Mouse (Mus musculus) neural tube, embryonic 11.5 days (tissue): ENCODE data around the gene 2700097O09Rik. TPM values are rescaled to one million over a fixed set of nuclear protein-coding genes. Genes with fewer than 3 reads are reported as not detected.

Source experiments
- ATAC-seq: fragments of 200-750 bp; cut with Nextera tagmentation; 2 replicates; pipeline ENCODE4 v1.8.0; 2017; ENCODE audit warnings: moderate number of reproducible peaks, mild to moderate bottlenecking, moderate TSS enrichment, moderate library complexity; ENCODE audit not compliant: insufficient read depth, low FRiP score, low TSS enrichment
- DNase-seq: peaks from one replicate; pipeline ENCODE4 v3.0.0-alpha.2; 2015; ENCODE audit warnings: low spot score
- H3K27ac ChIP-seq: fragments of 300-500 bp; sonication (generic); 2 replicates; pipeline ENCODE4 v1.5.1; 2014; ENCODE audit warnings: low read depth, mild to moderate bottlenecking, low read length
- H3K27me3 ChIP-seq: fragments of 300-500 bp; sonication (generic); 2 replicates; pipeline ENCODE4 v1.6.1; 2014; ENCODE audit warnings: mild to moderate bottlenecking, low read length, mixed read lengths; ENCODE audit not compliant: control insufficient read depth, insufficient read depth
- H3K36me3 ChIP-seq: fragments of 300-500 bp; sonication (generic); 2 replicates; pipeline ENCODE4 v1.6.1; 2014; ENCODE audit warnings: mild to moderate bottlenecking, low read length, moderate library complexity, mixed read lengths; ENCODE audit not compliant: control insufficient read depth, insufficient read depth
- H3K4me1 ChIP-seq: fragments of 300-500 bp; sonication (generic); 2 replicates; pipeline ENCODE4 v1.6.1; 2014; ENCODE audit warnings: low read length, mixed read lengths; ENCODE audit not compliant: control insufficient read depth, insufficient read depth
- H3K4me2 ChIP-seq: fragments of 300-500 bp; sonication (generic); 2 replicates; pipeline ENCODE4 v1.6.1; 2014; ENCODE audit warnings: low read depth, mild to moderate bottlenecking, moderate library complexity
- H3K4me3 ChIP-seq: fragments of 300-500 bp; sonication (generic); 2 replicates; pipeline ENCODE4 v1.5.1; 2014; ENCODE audit warnings: low read depth, low read length
- H3K9ac ChIP-seq: fragments of 300-500 bp; sonication (generic); 2 replicates; pipeline ENCODE4 v1.6.1; 2014; ENCODE audit warnings: mild to moderate bottlenecking, low read length
- H3K9me3 ChIP-seq: fragments of 300-500 bp; sonication (generic); 2 replicates; pipeline ENCODE4 v1.6.1; 2016; ENCODE audit warnings: low read length; ENCODE audit not compliant: control insufficient read depth
- WGBS: fragments of 180-500 bp; shearing (Covaris S2); extraction: QIAGEN DNeasy Blood & Tissue Kit; methylation state at CpG from one replicate; pipeline ENCODE4 v1.1.7; 2014; 5-methylcytosine and 5-hydroxymethylcytosine counted together
- polyA plus RNA-seq: library from polyadenylated mRNA; unstranded; fragments of >200 nt; fragmentation: Nextera tagmentation; extraction: Ambion mirVana; gene quantifications from 2 replicates; pipeline ENCODE4 v1.2.1, GENCODE M21; 2014

2700097O09Rik gene
- polyA plus RNA-seq, 1 experiment from 2014 or later, result 33.6 TPM

DNA sequence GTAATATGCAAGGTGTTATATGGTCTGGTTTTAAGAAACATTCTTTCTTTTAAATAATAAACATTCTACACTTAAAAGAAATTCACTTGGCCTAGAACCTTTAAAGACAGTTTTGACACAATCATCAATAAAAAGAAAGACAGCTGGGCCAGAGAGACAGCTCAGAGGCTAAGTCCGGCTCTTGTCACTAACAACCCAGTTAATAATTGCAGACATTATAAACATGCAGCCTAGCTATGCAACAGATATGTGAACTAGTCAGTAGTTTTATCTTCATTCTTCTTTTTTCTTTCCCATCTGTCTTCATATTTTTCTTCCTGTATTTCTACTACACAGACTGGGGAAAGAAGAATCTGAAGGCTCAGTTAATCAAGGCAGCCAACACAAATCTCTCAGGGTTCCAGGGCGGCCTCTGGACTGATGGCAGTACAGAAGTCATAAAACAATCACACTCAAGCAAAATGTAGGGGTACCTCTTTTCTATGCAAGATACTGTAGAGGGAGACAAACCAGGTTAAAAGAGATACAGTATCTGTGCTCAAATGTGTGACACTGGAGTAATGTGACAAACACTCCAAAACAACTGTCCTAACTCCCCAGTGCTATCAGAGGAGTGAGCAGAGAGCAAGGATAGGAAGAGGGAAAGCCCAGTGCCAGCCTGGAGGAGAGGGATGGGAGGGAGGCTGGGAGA, 25.2 kb downstream of the 2700097O09Rik start:
- no peaks in the 10 kb centered on the region for H3K4me1 ChIP-seq
- H3K9ac ChIP-seq, result no peak overlapping the region
- 79% methylated on average over 2 of the region's 2 CpGs for WGBS
- ATAC-seq (no peak), DNase-seq (no peak)
- no peaks in the 10 kb centered on the region for H3K27me3 ChIP-seq
- H3K4me3 ChIP-seq, result no peak overlapping the region
- no peak overlapping the region for H3K4me2 ChIP-seq
- H3K9me3 ChIP-seq, result no peaks in the 10 kb centered on the region
- H3K27ac ChIP-seq, result no peak overlapping the region
- peaks cover 2% of the 10 kb centered on the region; the same call in 1 of the 2 replicates for H3K36me3 ChIP-seq

DNA sequence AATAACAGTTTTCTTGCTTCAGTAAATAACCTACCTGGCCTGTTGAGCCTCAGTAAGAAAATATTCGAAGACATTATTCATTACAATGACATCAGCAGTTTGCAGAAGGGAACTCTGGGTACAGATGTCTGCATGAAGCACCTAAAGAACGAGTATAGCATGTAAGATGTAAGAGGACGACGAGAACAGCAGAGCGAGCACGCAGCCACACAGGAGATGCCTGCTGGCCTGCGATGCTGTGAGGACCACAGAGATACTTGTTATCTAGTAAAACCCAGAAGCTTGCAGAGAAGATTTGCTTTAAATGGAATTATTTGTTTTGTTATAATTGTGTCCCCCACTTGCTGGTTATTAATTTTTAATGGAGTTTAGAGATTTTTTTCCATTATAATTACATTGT, 26.6 kb downstream of the 2700097O09Rik start:
- no peak for ATAC-seq
- H3K27me3 ChIP-seq, result no peaks in the 10 kb centered on the region
- H3K4me1 ChIP-seq, result no peaks in the 10 kb centered on the region
- DNase-seq, result no peak
- H3K27ac ChIP-seq, result no peak overlapping the region
- no peak overlapping the region for H3K4me3 ChIP-seq
- H3K4me2 ChIP-seq, result no peak overlapping the region
- H3K9me3 ChIP-seq, result no peaks in the 10 kb centered on the region
- peaks cover 2% of the 10 kb centered on the region; the same call in 1 of the 2 replicates for H3K36me3 ChIP-seq
- 92% methylated on average over 7 of the region's 7 CpGs for WGBS
- no peak overlapping the region for H3K9ac ChIP-seq

DNA sequence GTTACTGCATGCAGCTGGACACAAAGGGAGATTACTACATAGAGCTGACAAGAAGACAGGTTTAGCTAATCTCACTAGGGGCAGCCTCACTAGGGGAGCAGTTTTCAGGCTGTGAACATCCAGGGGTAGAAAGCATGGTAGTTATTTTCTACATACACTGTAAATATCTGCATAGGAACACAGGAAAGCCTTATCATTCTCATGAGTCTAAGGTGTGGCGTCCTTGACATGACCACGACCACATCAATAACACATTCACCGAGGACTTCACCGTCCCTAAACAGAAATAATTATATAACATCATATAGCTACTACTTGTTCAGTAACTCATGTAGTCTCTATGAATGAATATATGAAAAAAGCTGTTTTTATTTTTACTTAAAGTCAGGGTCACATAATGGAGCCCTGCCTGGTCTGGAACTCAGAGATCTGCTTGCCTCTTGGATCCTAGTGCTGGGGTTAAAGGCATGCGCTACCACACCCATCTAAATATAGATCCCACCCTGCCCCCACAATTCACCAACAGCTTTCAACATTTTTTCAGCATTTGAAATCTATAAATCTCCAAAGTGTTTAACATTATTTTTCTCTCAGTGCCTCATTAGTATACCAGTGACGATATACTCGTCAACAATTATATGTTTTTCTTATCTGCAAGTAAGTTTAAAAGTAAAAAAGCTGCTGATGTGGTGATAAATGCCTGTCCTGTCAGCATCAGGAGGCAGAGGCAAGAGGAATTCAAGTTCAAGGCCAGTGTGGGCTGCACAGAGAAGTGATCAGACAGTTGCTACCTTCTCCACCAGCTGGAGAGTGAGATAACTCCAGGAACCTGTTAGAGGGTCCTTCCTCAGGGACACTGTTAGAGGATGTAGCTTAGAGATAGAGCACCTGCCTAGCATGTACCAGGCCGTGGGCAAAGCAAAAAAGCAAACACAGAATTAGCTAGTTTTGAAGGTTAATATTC, 28.4 kb downstream of the 2700097O09Rik start:
- no peak for ATAC-seq
- H3K4me1 ChIP-seq, result no peaks in the 10 kb centered on the region
- no peak for DNase-seq
- H3K36me3 ChIP-seq, result peaks cover 2% of the 10 kb centered on the region; the same call in 1 of the 2 replicates
- no peaks in the 10 kb centered on the region for H3K9me3 ChIP-seq
- WGBS, result 92% methylated on average over 8 of the region's 8 CpGs
- no peak overlapping the region for H3K4me2 ChIP-seq
- no peak overlapping the region for H3K4me3 ChIP-seq
- H3K27ac ChIP-seq, result no peak overlapping the region
- no peaks in the 10 kb centered on the region for H3K27me3 ChIP-seq
- no peak overlapping the region for H3K9ac ChIP-seq

DNA sequence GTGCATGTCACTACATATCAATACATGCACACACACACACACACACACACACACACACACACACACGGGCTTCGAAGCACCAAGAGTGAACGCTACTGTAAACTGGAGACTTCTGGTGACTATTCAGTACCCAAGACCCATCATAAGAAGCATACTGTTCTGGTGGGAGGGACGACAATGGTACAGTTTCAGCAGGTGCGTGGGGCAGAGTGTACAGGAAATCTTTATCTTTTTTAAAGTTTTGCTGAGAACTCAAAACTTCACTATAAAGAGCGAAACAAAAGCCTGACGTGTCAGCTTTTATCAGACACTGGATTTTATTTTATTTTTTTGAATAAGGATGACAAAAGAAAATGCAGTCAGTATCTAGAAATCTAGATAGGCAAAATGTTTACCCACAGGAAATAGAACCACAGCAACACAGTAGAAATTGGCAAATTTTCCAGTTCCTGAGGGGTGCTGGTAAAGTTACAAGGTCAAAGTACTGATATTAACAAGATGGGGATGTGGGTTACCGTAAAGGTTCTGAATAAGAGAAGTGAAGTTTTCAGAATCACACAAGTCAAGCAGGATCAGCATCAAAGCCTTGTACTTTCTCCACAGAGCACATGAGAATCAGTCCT, 30.1 kb downstream of the 2700097O09Rik start:
- WGBS, result 97% methylated on average over 8 of the region's 8 CpGs
- ATAC-seq (no peak), DNase-seq (no peak)
- H3K27ac ChIP-seq, result no peak overlapping the region
- no peaks in the 10 kb centered on the region for H3K9me3 ChIP-seq
- H3K27me3 ChIP-seq, result no peaks in the 10 kb centered on the region
- H3K4me1 ChIP-seq, result no peaks in the 10 kb centered on the region
- H3K4me2 ChIP-seq, result no peak overlapping the region
- no peak overlapping the region; the same call in 1 of the 2 replicates for H3K9ac ChIP-seq
- H3K36me3 ChIP-seq, result no peaks in the 10 kb centered on the region
- no peak overlapping the region for H3K4me3 ChIP-seq

DNA sequence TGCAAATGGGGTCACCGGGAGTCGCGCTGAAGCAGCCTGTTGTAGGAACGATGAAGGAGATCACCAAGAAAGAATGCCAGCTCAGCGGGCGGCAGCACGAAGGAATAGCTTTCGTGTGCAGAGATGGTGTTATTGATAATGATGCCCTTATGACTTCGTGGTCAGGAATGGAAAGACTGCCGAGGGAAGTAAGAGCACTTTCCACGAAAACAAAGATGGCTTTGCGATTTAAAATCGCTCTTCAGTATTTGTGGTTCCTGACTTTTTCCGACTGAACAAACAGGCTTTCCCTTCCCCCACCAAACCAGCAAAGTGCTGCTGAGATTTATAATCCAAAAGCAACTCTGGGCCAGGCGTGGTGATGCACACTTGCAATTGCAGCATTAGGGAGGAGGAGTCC, 38.9 kb downstream of the 2700097O09Rik start:
- no peaks in the 10 kb centered on the region for H3K27me3 ChIP-seq
- no peak overlapping the region for H3K4me3 ChIP-seq
- DNase-seq (no peak), ATAC-seq (no peak)
- WGBS, result 76% methylated on average over 15 of the region's 15 CpGs
- no peak overlapping the region for H3K9ac ChIP-seq
- no peaks in the 10 kb centered on the region for H3K36me3 ChIP-seq
- no peaks in the 10 kb centered on the region for H3K4me1 ChIP-seq
- no peak overlapping the region for H3K27ac ChIP-seq
- H3K4me2 ChIP-seq, result no peak overlapping the region
- no peaks in the 10 kb centered on the region for H3K9me3 ChIP-seq

DNA sequence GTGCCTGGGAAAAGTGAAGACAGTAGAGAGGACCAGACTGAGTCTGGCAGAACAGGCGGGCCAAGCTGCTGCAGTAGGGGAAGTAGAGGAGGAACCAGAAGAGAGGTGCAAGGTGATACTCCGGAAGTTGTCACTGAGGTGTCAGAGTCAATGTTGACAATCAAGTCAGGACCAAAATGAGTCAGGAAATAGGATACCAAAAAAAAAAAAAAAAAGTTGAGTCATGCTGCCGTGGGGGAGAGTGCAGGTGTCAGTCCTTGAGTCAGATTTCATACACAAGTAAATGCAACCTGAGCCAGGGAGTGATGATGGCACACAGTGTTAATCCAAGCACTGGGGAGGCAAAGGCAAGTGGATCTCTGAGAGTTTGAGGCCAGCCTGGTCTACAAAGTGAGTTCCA, 52.8 kb downstream of the 2700097O09Rik start:
- no peak overlapping the region for H3K27ac ChIP-seq
- 59% methylated on average over 3 of the region's 3 CpGs for WGBS
- H3K4me2 ChIP-seq, result no peak overlapping the region
- no peaks in the 10 kb centered on the region for H3K27me3 ChIP-seq
- H3K4me3 ChIP-seq, result no peak overlapping the region
- H3K9me3 ChIP-seq, result no peaks in the 10 kb centered on the region
- H3K36me3 ChIP-seq, result no peaks in the 10 kb centered on the region
- DNase-seq (no peak), ATAC-seq (no peak)
- H3K4me1 ChIP-seq, result no peaks in the 10 kb centered on the region
- no peak overlapping the region for H3K9ac ChIP-seq

DNA sequence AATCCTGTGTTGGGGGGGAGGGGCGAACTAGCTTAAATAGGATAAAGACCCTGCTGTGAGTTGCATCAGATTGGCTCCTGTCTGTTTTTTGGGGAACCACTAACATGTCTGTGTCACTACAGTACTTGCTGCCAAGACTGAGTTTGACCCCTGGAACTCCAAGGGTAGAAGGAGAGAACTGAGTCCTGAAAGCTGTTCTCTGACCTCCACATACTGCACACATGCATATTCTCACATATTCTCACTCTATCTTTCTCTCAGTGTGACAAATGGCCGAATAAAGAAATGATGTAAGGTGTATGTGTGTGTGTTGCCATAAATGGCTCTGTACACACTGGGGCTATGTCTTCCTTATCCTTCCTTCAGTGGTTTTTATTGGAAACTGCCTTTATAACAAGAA, 56.6 kb downstream of the 2700097O09Rik start:
- H3K4me3 ChIP-seq, result no peak overlapping the region
- DNase-seq (no peak), ATAC-seq (no peak)
- no peaks in the 10 kb centered on the region for H3K36me3 ChIP-seq
- H3K9me3 ChIP-seq, result no peaks in the 10 kb centered on the region
- H3K27me3 ChIP-seq, result no peaks in the 10 kb centered on the region
- H3K4me1 ChIP-seq, result no peaks in the 10 kb centered on the region
- WGBS, result 82% methylated on average over 2 of the region's 2 CpGs
- no peak overlapping the region for H3K9ac ChIP-seq
- H3K4me2 ChIP-seq, result no peak overlapping the region
- H3K27ac ChIP-seq, result no peak overlapping the region

DNA sequence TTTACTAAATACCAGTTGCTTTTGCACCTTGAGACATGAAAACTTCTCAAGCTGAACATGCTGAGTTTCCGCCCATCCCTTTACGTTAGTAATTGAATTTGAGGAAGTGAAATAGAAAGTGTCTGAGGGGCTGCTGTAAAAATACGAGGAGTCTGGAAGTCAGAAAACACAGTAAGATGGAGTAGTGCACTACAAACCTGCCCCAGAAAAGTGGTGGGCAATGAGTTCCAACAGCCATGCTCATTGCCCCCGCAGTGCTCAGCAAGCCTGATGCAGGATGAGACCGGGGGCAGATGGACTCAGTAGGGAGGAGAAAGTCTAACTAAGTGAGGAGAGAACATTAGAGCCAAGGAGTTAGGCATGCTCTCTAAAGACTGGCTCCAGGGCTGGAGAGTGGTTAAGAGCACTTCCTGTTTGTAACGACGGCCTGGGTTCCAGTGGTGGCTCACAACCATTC, 60.5 kb downstream of the 2700097O09Rik start:
- Histone ChIP-seq H3K27me3 (no peaks in the 10 kb centered on the region), H3K4me3 (no peak overlapping the region), H3K36me3 (no peaks in the 10 kb centered on the region), H3K27ac (no peak overlapping the region), H3K9me3 (no peaks in the 10 kb centered on the region), H3K4me2 (no peak overlapping the region), H3K4me1 (no peaks in the 10 kb centered on the region), H3K9ac (no peak overlapping the region)
- DNase-seq (no peak), ATAC-seq (no peak)
- 91% methylated on average over 7 of the region's 7 CpGs for WGBS
